Mouse (Mus musculus) mesoderm, embryonic 11.5 days (tissue): ENCODE measurements around the gene Pls1.

Experiments used
- DNase-seq: peaks from one replicate; pipeline ENCODE4 v3.0.0-alpha.2; 2012; ENCODE audit warnings: low read depth, low spot score

The Pls1 gene

GRCm38 (mm10) chr9:95705371-95705770 lies 139.7 kb downstream of the Pls1 start:
- DNase-seq: no peak

- DNase-seq: no peak
Observed at GRCm38 (mm10) chr9:95704078-95704477, 141.0 kb downstream of the Pls1 start.
